Mouse (Mus musculus): Measurements from ENCODE around the gene Slc22a1. TPM values are rescaled to one million over a fixed set of nuclear protein-coding genes. Genes with fewer than 3 reads are reported as not detected.

Gene Slc22a1
- total and polyA plus RNA-seq, 2 experiments from 2014 or later = not detected

DNA sequence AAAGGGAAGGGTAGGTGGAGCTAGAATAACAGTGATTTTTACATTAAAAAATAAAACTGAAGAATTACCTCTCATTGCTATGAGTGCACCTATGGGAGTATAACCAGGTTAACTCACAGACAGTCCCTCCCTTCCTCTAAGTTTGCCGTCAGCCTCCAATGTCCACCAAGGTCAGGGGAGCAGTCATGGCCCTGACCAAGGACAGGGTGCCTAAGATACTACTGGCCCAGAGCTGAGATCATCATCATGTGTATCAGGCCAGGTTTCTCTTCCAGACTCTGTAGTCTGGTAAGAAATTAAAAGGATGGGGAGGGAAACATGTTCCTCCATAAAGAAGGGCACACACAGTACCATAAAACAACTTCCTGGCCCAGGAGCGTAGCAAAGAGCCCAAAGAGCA, 35.3 kb upstream of the Slc22a1 start:
- Histone ChIP-seq H3K4me3 (ENCODE audit: low read depth, low read length) (no peak overlapping the region), H3K9ac (replicated peaks; ENCODE audit: low read length, poor library complexity, severe bottlenecking) (no peak overlapping the region), H3K4me2 (ENCODE audit: low read depth, low read length, poor library complexity, severe bottlenecking) (no peak overlapping the region), H3K27me3 (ENCODE audit: insufficient read depth, low read length) (no peaks in the 10 kb centered on the region), H3K36me3 (ENCODE audit: insufficient read depth, low read length) (peaks cover 49% of the 10 kb centered on the region), H3K9me3 (ENCODE audit: low read length) (no peaks in the 10 kb centered on the region), H3K4me1 (ENCODE audit: insufficient read depth, low read length) (no peaks in the 10 kb centered on the region), H3K27ac (ENCODE audit: low read depth, low read length) (no peak overlapping the region)
- 92% methylated on average over 2 of the region's 2 CpGs for WGBS
- ATAC-seq (ENCODE audit: low FRiP score) (no peak), DNase-seq (ENCODE audit: low spot score) (no peak)
- TF ChIP-seq CTCF (IDR thresholded peaks at IDR 0.05) = no peak

- no peak overlapping the region for H3K27ac ChIP-seq (ENCODE audit: low read depth, low read length)
- no peak overlapping the region for H3K4me3 ChIP-seq (ENCODE audit: low read depth, low read length)
- no peak overlapping the region for H3K4me2 ChIP-seq (ENCODE audit: low read depth, low read length, poor library complexity, severe bottlenecking)
- no peaks in the 10 kb centered on the region for H3K27me3 ChIP-seq (ENCODE audit: insufficient read depth, low read length)
- peaks cover 50% of the 10 kb centered on the region for H3K36me3 ChIP-seq (ENCODE audit: insufficient read depth, low read length)
- WGBS = 90% methylated on average over 13 of the region's 13 CpGs
- H3K4me1 ChIP-seq (ENCODE audit: insufficient read depth, low read length) = no peaks in the 10 kb centered on the region
- no peak overlapping the region for H3K9ac ChIP-seq (replicated peaks; ENCODE audit: low read length, poor library complexity, severe bottlenecking)
- TF ChIP-seq CTCF (IDR thresholded peaks at IDR 0.05) = no peak
- no peaks in the 10 kb centered on the region for H3K9me3 ChIP-seq (ENCODE audit: low read length)
- DNase-seq (ENCODE audit: low spot score) (no peak), ATAC-seq (ENCODE audit: low FRiP score) (no peak)
These were observed 34.6 kb upstream of the Slc22a1 start for GRCm38 (mm10) chr17:12710050-12710780.

- Histone ChIP-seq H3K36me3 (ENCODE audit: insufficient read depth, low read length) (peaks cover 51% of the 10 kb centered on the region), H3K4me2 (ENCODE audit: low read depth, low read length, poor library complexity, severe bottlenecking) (no peak overlapping the region), H3K9me3 (ENCODE audit: low read length) (no peaks in the 10 kb centered on the region), H3K27ac (ENCODE audit: low read depth, low read length) (no peak overlapping the region), H3K4me1 (ENCODE audit: insufficient read depth, low read length) (no peaks in the 10 kb centered on the region), H3K27me3 (ENCODE audit: insufficient read depth, low read length) (no peaks in the 10 kb centered on the region), H3K4me3 (ENCODE audit: low read depth, low read length) (no peak overlapping the region), H3K9ac (replicated peaks; ENCODE audit: low read length, poor library complexity, severe bottlenecking) (no peak overlapping the region)
- 88% methylated on average over 3 of the region's 3 CpGs for WGBS
- ATAC-seq (ENCODE audit: low FRiP score) (no peak), DNase-seq (ENCODE audit: low spot score) (no peak)
- no peak for TF ChIP-seq CTCF (IDR thresholded peaks at IDR 0.05)
These were observed 32.8 kb upstream of the Slc22a1 start for GRCm38 (mm10) chr17:12708398-12708797.

GRCm38 (mm10) chr17:12706590-12707049, 31.0 kb upstream of the Slc22a1 start:
- H3K27me3 ChIP-seq (ENCODE audit: insufficient read depth, low read length) = no peaks in the 10 kb centered on the region
- no peak overlapping the region for H3K4me2 ChIP-seq (ENCODE audit: low read depth, low read length, poor library complexity, severe bottlenecking)
- WGBS = 84% methylated on average over 10 of the region's 10 CpGs
- H3K36me3 ChIP-seq (ENCODE audit: insufficient read depth, low read length) = peaks cover 59% of the 10 kb centered on the region
- no peak overlapping the region for H3K4me3 ChIP-seq (ENCODE audit: low read depth, low read length)
- no peaks in the 10 kb centered on the region for H3K4me1 ChIP-seq (ENCODE audit: insufficient read depth, low read length)
- no peak for TF ChIP-seq CTCF (IDR thresholded peaks at IDR 0.05)
- H3K9ac ChIP-seq (replicated peaks; ENCODE audit: low read length, poor library complexity, severe bottlenecking) = no peak overlapping the region
- no peaks in the 10 kb centered on the region for H3K9me3 ChIP-seq (ENCODE audit: low read length)
- DNase-seq (ENCODE audit: low spot score) = no peak
- ATAC-seq (ENCODE audit: low FRiP score) = no peak
- no peak overlapping the region for H3K27ac ChIP-seq (ENCODE audit: low read depth, low read length)

- no peak overlapping the region for H3K27ac ChIP-seq (ENCODE audit: low read depth, low read length)
- TF ChIP-seq CTCF (IDR thresholded peaks at IDR 0.05) = no peak
- no peak overlapping the region for H3K4me3 ChIP-seq (ENCODE audit: low read depth, low read length)
- no peak for DNase-seq (ENCODE audit: low spot score)
- peaks cover 76% of the 10 kb centered on the region for H3K36me3 ChIP-seq (ENCODE audit: insufficient read depth, low read length)
- H3K4me2 ChIP-seq (ENCODE audit: low read depth, low read length, poor library complexity, severe bottlenecking) = no peak overlapping the region
- no peaks in the 10 kb centered on the region for H3K27me3 ChIP-seq (ENCODE audit: insufficient read depth, low read length)
- H3K9ac ChIP-seq (replicated peaks; ENCODE audit: low read length, poor library complexity, severe bottlenecking) = no peak overlapping the region
- WGBS = 94% methylated on average over 5 of the region's 5 CpGs
- ATAC-seq (ENCODE audit: low FRiP score) = no peak
- no peaks in the 10 kb centered on the region for H3K4me1 ChIP-seq (ENCODE audit: insufficient read depth, low read length)
- no peaks in the 10 kb centered on the region for H3K9me3 ChIP-seq (ENCODE audit: low read length)
These were observed 27.3 kb upstream of the Slc22a1 start for GRCm38 (mm10) chr17:12702901-12703300.

GRCm38 (mm10) chr17:12700373-12700772, 24.7 kb upstream of the Slc22a1 start:
- Histone ChIP-seq H3K9me3 (ENCODE audit: low read length) (no peaks in the 10 kb centered on the region), H3K36me3 (ENCODE audit: insufficient read depth, low read length) (peaks cover 90% of the 10 kb centered on the region), H3K4me1 (ENCODE audit: insufficient read depth, low read length) (no peaks in the 10 kb centered on the region), H3K4me2 (ENCODE audit: low read depth, low read length, poor library complexity, severe bottlenecking) (no peak overlapping the region), H3K9ac (replicated peaks; ENCODE audit: low read length, poor library complexity, severe bottlenecking) (no peak overlapping the region), H3K27me3 (ENCODE audit: insufficient read depth, low read length) (no peaks in the 10 kb centered on the region), H3K27ac (ENCODE audit: low read depth, low read length) (no peak overlapping the region), H3K4me3 (ENCODE audit: low read depth, low read length) (no peak overlapping the region)
- WGBS = 95% methylated on average over 6 of the region's 6 CpGs
- DNase-seq (ENCODE audit: low spot score) (no peak), ATAC-seq (ENCODE audit: low FRiP score) (no peak)
- no peak for TF ChIP-seq CTCF (IDR thresholded peaks at IDR 0.05)

All from midbrain, postnatal 0 days (tissue).